Mouse (Mus musculus): ENCODE results near the gene Rfx8. TPM values are rescaled to one million over a fixed set of nuclear protein-coding genes. Genes with fewer than 3 reads are reported as not detected.
"Not testable (repeated sequence)": the region's sequence is repeated elsewhere in the genome, so short reads cannot be mapped to it uniquely, and the experiment has no call there.

The Rfx8 gene
- polyA plus RNA-seq, 1 experiment: 0.04 TPM

DNA sequence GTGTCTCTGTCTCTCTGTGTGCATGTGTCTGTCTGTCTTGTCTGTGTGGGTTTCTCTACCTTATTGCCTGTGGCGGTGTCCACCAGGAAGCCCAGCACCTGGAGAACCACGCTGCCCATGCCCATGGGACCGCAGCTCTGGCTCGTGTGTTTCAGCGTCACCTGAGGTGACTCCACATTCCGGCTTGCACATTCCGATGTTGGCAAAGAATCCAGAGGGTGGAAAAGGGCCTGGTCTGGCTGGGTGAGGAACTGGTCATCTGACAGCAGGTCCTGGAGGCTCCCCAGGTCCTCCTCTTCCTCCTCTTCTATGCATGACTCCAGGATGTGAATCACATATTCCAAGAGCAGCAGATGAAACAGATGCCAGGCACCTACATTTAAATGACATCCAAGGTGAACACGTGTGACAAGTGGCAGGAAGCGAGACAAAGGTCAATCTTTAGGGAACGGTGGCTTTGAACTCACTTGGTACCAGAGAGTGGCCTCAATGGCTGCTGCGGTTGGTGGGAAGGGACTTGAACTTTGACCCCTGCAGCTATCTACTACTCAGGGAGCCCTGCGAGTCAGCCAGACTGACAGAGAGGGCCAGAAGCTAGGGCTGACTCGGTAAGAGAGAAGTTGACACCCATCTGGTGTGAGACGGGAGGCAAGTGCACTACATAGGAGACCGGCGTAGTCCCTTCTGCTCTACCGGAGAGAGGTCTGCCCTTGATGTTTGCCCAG is 50.4 kb downstream of the Rfx8 start:
- Histone ChIP-seq H3K9me3 (ENCODE audit: control insufficient read depth, low read length) (peaks cover 4% of the 10 kb centered on the region), H3K27me3 (ENCODE audit: control insufficient read depth) (no peaks in the 10 kb centered on the region), H3K36me3 (ENCODE audit: control insufficient read depth) (peaks cover 11% of the 10 kb centered on the region), H3K4me3 (replicated peaks) (peak overlapping the region; percentile 63), H3K4me1 (ENCODE audit: control insufficient read depth) (peaks cover 18% of the 10 kb centered on the region)
- TF ChIP-seq GATA1 (IDR thresholded peaks at IDR 0.05; ENCODE audit: low read length): no peak

DNA sequence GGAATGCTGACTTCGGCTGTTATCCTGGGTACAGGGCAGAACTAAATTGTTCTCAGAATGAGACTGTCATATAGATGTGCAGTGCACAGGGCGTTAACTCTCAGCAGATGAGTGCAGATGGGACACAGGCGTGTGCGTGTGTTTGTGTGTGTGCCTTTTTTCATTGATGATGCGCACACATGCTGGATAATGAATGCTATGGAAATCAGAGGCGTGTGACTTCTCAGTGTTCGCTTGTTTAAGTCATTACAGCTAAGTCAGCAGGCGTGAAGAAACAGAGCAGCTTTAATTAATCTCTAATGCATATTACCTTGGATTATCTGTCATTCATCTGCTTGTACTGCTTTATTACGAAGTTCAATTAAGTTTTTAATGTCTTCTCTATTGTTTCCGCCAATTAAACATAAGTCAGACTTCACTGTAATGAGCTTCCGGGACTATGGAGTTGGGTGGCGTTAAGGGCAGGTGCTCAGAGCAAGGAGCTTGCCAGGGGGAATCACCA is 54.0 kb downstream of the Rfx8 start:
- TF ChIP-seq TAL1 (IDR thresholded peaks at IDR 0.05; ENCODE audit: low read length): no peak
- TF ChIP-seq GATA1 (IDR thresholded peaks at IDR 0.05; ENCODE audit: low read length): no peak
- peaks cover 9% of the 10 kb centered on the region for H3K36me3 ChIP-seq (ENCODE audit: control insufficient read depth)
- H3K9me3 ChIP-seq (ENCODE audit: control insufficient read depth, low read length): peaks cover 4% of the 10 kb centered on the region
- no peaks in the 10 kb centered on the region for H3K27me3 ChIP-seq (ENCODE audit: control insufficient read depth)
- no peak overlapping the region for H3K4me3 ChIP-seq (replicated peaks)
- peaks cover 23% of the 10 kb centered on the region for H3K4me1 ChIP-seq (ENCODE audit: control insufficient read depth)

- no peak for TF ChIP-seq TAL1 (IDR thresholded peaks at IDR 0.05; ENCODE audit: low read length)
- no peak for TF ChIP-seq GATA1 (IDR thresholded peaks at IDR 0.05; ENCODE audit: low read length)
Observed at GRCm38 (mm10) chr1:39664039-39664625, 56.7 kb downstream of the Rfx8 start.

GRCm38 (mm10) chr1:39663050-39663449 is 57.7 kb downstream of the Rfx8 start:
- Histone ChIP-seq H3K27me3 (ENCODE audit: control insufficient read depth) (peaks cover 4% of the 10 kb centered on the region), H3K4me1 (ENCODE audit: control insufficient read depth) (peaks cover 12% of the 10 kb centered on the region), H3K4me3 (replicated peaks) (no peak overlapping the region), H3K9me3 (ENCODE audit: control insufficient read depth, low read length) (no peaks in the 10 kb centered on the region), H3K36me3 (ENCODE audit: control insufficient read depth) (no peaks in the 10 kb centered on the region)
- TF ChIP-seq TAL1 (IDR thresholded peaks at IDR 0.05; ENCODE audit: low read length) (no peak), GATA1 (IDR thresholded peaks at IDR 0.05; ENCODE audit: low read length) (no peak)

More at GRCm38 (mm10) chr1:39664039-39664625, 56.7 kb downstream of the Rfx8 start:
- H3K36me3 ChIP-seq (ENCODE audit: control insufficient read depth): no peaks in the 10 kb centered on the region
- H3K9me3 ChIP-seq (ENCODE audit: control insufficient read depth, low read length): no peaks in the 10 kb centered on the region
- peaks cover 12% of the 10 kb centered on the region for H3K4me1 ChIP-seq (ENCODE audit: control insufficient read depth)
- H3K27me3 ChIP-seq (ENCODE audit: control insufficient read depth): peaks cover 2% of the 10 kb centered on the region; the same call in 1 of the 2 replicates
- H3K4me3 ChIP-seq (replicated peaks): no peak overlapping the region

DNA sequence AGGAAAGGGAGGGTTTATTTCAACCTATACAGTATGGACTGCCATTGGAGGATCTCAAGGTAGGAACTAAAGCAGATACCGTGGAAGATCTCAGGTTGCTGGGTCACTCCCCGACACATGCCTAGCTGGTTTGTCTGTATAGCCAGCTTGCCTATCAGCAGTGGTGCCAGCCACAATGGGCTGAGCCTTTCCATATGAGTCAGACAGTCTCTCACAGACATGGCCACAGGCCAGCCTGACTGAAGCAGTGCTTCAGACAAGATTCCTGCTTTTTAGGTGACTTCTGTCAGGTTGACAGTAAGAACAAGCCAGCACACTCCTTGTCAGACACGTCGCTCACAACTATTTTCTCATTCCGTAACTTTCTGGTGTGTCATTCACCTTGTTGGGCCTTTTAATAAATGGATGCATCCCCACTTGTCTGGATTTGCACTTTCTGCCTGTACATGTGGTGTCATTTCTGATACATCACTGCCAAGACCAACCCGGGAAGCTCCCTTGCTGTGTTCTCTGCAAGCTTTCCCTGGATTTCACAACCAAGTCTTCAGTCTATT is 63.7 kb downstream of the Rfx8 start:
- Histone ChIP-seq H3K4me3 (replicated peaks) (no peak overlapping the region), H3K9me3 (ENCODE audit: control insufficient read depth, low read length) (no peaks in the 10 kb centered on the region), H3K36me3 (ENCODE audit: control insufficient read depth) (no peaks in the 10 kb centered on the region), H3K4me1 (ENCODE audit: control insufficient read depth) (peaks cover 6% of the 10 kb centered on the region), H3K27me3 (ENCODE audit: control insufficient read depth) (peaks cover 55% of the 10 kb centered on the region)
- no peak for TF ChIP-seq GATA1 (IDR thresholded peaks at IDR 0.05; ENCODE audit: low read length)
- no peak for TF ChIP-seq TAL1 (IDR thresholded peaks at IDR 0.05; ENCODE audit: low read length)

DNA sequence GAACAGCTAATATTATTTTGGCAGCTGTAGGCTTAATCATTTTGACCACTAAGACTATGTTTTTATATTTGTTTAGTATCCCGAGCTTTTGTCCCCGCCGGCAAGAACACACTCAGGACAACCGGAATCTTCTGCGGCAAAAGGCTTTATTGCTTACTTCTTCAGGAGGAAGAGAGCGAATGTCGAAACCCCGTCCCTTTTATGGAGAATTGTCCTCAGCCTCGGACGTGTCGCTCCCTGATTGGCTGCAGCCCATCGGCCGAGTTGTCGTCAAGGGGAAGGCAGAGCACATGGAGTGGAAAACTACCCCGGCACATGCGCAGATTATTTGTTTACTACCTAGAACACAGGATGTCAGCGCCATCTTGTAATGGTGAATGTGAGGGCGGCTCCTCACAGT is 65.9 kb downstream of the Rfx8 start:
- not testable (repeated sequence) for H3K36me3 ChIP-seq (ENCODE audit: control insufficient read depth); H3K4me3 ChIP-seq (replicated peaks)
- Histone ChIP-seq H3K9me3 (ENCODE audit: control insufficient read depth, low read length) (peaks cover 11% of the 10 kb centered on the region; the same call in 1 of the 2 replicates), H3K27me3 (ENCODE audit: control insufficient read depth) (peaks cover 74% of the 10 kb centered on the region), H3K4me1 (ENCODE audit: control insufficient read depth) (peaks cover 11% of the 10 kb centered on the region)

DNA sequence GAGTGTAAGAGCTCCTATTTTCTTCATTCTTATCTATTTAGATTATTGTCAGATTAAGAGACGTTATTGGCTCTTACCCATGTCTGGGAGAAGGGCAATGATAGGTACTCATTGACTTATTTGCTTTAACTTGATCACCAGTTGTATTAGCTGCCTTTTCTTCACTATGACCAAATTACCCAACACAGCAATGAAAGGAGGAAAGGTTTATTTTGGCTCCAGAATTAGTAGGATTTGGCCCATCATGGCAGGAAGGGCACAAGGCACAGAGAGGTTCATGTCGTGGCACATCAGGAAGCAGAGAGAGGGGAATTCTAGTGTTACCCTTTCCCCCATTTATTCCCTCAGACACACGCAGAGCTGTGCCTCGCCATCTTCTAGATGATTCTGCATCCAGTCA is 67.8 kb downstream of the Rfx8 start:
- Histone ChIP-seq H3K4me3 (replicated peaks) (no peak overlapping the region), H3K4me1 (ENCODE audit: control insufficient read depth) (peaks cover 11% of the 10 kb centered on the region), H3K9me3 (ENCODE audit: control insufficient read depth, low read length) (peaks cover 11% of the 10 kb centered on the region; the same call in 1 of the 2 replicates), H3K27me3 (ENCODE audit: control insufficient read depth) (peaks cover 91% of the 10 kb centered on the region), H3K36me3 (ENCODE audit: control insufficient read depth) (no peaks in the 10 kb centered on the region)
- TF ChIP-seq TAL1 (IDR thresholded peaks at IDR 0.05; ENCODE audit: low read length): no peak
- TF ChIP-seq GATA1 (IDR thresholded peaks at IDR 0.05; ENCODE audit: low read length): no peak

- Histone ChIP-seq H3K4me1 (ENCODE audit: control insufficient read depth) (peaks cover 28% of the 10 kb centered on the region), H3K27me3 (ENCODE audit: control insufficient read depth) (peaks cover 88% of the 10 kb centered on the region), H3K36me3 (ENCODE audit: control insufficient read depth) (no peaks in the 10 kb centered on the region), H3K9me3 (ENCODE audit: control insufficient read depth, low read length) (peaks cover 11% of the 10 kb centered on the region; the same call in 1 of the 2 replicates), H3K4me3 (replicated peaks) (peak within 1 kb of the TSS; percentile 43)
- no peak for TF ChIP-seq TAL1 (IDR thresholded peaks at IDR 0.05; ENCODE audit: low read length)
- TF ChIP-seq GATA1 (IDR thresholded peaks at IDR 0.05; ENCODE audit: low read length): no peak
Observed at GRCm38 (mm10) chr1:39651241-39651548, 69.6 kb downstream of the Rfx8 start, which contains the start of gene Creg2. Creg2 (minus strand) TSS chr1:39651474.

DNA sequence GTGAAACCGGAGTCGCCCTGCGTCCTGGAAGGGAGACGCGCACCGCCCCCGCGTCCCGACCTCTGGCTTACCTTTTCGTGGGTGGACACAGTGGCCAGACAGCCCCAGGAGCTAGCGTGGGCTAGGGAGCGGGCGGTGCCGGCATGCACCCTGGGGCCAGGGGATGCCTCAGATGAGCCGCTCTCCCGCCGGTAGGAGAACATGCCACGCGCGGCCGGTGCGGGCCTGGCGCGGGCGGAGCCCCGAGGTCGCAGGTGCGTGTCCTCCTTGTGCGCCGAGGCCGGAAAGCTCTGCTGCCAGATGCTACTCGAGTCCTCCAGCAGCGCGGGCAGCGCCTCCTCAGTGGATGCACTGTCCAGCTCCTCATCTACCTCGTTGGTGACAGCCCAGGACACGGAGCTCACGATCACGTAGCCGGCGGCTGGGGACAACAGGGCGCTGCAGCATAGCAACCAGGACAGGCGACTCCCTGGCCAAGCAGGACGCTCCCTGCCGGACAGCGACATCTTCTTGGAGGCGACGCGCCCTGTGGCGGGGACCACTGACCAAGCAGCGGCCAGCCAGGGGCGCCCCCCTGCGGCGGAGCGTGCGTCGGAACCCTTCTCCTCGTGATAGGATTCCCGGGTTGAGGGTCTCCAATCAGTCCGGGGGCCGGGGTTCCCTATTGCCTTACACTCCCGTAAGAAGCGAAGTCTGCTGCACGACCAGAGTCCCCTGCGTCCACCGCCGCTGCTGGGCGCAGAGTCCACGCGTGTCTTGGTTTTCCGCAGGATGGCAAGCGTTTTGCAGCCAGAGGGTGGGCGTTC is 70.2 kb downstream of the Rfx8 start:
- TF ChIP-seq GATA1 (IDR thresholded peaks at IDR 0.05; ENCODE audit: low read length) (no peak), TAL1 (IDR thresholded peaks at IDR 0.05; ENCODE audit: low read length) (no peak)
- peaks cover 33% of the 10 kb centered on the region for H3K4me1 ChIP-seq (ENCODE audit: control insufficient read depth)
- peak overlapping the region; percentile 43 for H3K4me3 ChIP-seq (replicated peaks)
- H3K36me3 ChIP-seq (ENCODE audit: control insufficient read depth): no peaks in the 10 kb centered on the region
- peaks cover 11% of the 10 kb centered on the region; the same call in 1 of the 2 replicates for H3K9me3 ChIP-seq (ENCODE audit: control insufficient read depth, low read length)
- H3K27me3 ChIP-seq (ENCODE audit: control insufficient read depth): peaks cover 83% of the 10 kb centered on the region
